Mouse (Mus musculus) lung, adult 2 months (tissue): ENCODE data around the gene Vmn1r95.
"Not testable (repeated sequence)": the region's sequence is repeated elsewhere in the genome, so short reads cannot be mapped to it uniquely, and the experiment has no call there.

Experiments
- CTCF ChIP-seq: fragments of 200-500 bp; IDR thresholded peaks from 2 replicates; pipeline ENCODE4 v1.5.1; 2011; ENCODE audit warnings: mild to moderate bottlenecking, low read length, control low read depth; ENCODE audit not compliant: insufficient read depth
- POLR2A ChIP-seq: fragments of 200-500 bp; IDR thresholded peaks from 2 replicates; pipeline ENCODE4 v1.6.1; 2011; ENCODE audit warnings: low read depth, mild to moderate bottlenecking, control low read depth, low read length, borderline replicate concordance; ENCODE audit errors: extremely low read depth

- not testable (repeated sequence) for TF ChIP-seq CTCF, POLR2A
Observed at GRCm38 (mm10) chr7:20233728-20234127, 40.2 kb downstream of the Vmn1r95 start, which contains the start of gene Gm4498.
